Mouse (Mus musculus) cerebellum, adult 8-10 months (tissue): Measurements from ENCODE around the gene Bcas1.

Experiments
- DNase-seq: peaks from one replicate; pipeline ENCODE4 v3.0.0; 2022

Gene Bcas1

DNA sequence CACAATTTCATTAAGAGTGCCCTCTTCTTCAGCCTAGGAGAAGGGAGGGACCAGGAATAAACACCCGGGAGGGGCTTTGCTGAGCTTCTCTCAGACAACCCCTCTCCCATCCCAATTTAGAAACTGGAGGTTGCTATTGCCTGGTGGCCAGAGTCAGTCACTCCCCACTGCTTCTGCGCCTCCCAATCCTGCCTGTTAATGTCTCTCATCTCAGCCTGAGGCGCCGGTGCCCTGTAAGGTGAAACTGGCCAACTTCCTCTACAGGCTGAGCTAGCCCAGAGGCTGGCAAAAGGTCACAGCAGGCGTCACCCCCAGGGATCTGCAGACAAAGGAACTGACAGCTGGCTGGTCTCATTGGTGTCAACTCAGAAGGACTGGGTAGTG, 82.2 kb downstream of the Bcas1 start:
- no peak for DNase-seq

DNA sequence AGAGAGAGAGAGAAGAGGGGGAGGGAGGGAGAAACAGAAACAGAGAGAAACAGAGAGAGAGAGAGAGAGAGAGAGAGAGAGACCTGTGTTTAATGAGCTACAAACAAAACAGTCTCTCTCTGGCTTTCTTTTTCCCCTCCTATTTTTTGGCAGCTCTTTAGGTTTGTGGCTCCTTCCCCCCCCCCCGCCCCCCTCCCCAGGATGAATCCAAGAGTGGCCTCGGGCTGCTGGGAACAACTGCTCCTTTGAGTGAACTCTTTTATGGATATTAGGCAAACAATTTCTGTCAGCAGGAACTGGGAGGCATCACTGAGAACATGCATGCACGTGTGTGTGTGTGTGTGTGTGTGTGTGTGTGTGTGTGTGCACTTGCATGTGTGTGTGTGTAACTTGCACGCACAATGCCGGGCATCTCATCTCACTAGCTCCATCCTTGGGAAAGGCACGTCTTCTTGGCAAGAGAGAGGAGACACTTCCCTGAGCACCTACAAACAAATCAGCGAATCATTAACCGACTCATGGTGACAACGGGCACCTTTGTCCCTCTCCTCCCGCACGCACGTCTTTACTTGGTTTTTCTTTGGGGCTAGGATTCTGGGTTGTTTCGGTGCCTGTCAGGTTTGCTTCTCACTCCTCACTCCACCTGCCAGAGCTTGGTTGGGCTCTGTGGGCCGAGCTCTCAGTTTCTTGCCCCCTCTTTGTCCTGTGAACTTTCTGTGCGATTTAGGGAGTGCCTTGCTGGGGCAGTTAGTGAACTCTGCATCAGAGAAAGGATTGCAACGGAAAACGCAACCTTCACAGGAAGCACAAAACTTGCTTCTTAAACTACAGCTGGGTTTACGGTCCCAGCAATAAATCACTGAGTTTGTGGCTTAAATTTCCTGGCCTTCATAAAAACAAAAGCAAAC, 82.9 kb downstream of the Bcas1 start:
- no peak for DNase-seq

- DNase-seq, result no peak
These were observed 83.8 kb downstream of the Bcas1 start for GRCm38 (mm10) chr2:170343819-170344317.

- no peak for DNase-seq
These were observed 84.4 kb downstream of the Bcas1 start for GRCm38 (mm10) chr2:170343133-170343818.

GRCm38 (mm10) chr2:170342312-170342830, 85.3 kb downstream of the Bcas1 start:
- no peak for DNase-seq

- DNase-seq, result no peak
These were observed 86.5 kb downstream of the Bcas1 start for GRCm38 (mm10) chr2:170341179-170341578.

DNA sequence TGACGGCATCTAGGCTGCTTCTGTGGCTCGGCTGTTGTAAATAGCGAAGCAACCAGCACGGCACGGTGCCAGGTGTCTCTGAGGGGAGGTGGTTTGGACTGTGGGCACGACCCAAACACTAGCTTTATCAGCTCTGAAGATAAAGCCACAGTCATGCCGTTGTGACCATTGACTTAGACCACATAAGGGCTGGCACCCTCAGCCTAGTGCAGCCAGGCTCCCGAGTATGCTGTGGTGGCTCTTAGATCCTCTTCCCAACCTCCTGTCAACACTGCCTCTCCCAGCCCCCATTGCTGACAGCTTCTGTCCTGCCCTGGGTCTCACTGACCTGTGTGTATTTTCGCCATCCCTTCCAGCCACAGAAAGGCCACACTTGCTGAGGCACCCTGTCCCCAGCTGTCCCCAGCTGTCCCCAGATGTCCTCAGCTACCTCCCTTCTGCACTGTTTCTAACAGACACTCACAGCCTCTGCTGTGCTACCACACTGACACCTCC, 91.3 kb downstream of the Bcas1 start:
- no peak for DNase-seq

GRCm38 (mm10) chr2:170335168-170335567, 92.5 kb downstream of the Bcas1 start:
- no peak for DNase-seq

DNA sequence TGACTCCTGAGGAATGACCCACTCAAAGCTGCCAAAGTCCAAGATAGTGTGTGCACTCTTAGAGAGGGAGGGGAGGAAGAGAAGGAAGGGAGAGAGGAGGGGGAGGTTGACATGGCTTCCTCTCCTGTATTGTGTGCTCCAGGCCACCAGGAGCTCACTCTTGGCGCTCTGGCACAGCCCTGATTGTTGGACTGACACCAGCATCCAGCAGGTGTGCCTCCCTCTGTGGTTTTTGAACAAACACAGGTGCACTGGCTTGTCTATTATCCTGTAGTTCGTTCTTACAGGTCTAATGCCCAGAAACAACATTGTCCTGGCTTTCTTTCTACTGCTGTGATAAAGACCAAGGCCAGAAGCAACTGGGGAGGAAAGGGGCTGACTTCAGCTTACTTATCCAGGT, 95.8 kb downstream of the Bcas1 start:
- no peak for DNase-seq

DNA sequence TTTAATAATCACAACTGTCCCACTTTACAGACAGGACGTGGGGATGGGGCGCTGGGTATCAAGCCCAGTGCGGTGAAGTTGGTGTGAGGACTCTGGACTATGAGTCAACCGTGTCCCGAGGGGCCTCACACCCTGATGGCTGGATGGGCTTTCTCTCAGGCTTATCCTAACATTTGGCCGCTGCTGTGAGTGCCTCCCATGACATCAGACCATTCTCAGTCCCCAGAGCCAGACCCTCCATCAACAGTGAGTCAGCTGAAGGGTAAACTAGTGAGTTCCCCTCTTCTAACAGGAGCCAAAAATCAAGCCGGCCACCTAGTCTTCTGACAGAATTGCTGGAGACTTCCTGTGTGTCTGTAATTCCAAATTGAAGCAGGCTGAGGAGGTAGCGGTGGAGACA, 97.2 kb downstream of the Bcas1 start:
- DNase-seq, result no peak

DNA sequence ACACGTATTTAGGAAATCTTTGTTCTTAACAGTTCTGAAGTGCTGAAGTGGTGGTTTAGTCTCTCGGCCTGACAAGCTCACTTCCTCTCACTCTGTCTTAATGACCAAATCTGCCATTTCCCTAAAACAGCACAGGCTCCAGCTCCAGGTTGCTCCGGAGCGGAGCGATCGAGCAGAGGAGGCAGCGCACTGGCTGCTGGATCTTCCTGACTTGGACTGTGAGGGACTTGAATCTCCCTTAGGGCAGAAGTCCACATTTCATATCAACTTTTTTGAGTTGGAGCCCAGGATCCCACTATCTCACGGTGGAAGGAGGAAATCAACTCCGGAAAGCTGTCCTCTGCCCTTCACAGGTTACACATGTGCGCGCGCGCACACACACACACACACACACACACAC, 97.7 kb downstream of the Bcas1 start:
- no peak for DNase-seq

DNA sequence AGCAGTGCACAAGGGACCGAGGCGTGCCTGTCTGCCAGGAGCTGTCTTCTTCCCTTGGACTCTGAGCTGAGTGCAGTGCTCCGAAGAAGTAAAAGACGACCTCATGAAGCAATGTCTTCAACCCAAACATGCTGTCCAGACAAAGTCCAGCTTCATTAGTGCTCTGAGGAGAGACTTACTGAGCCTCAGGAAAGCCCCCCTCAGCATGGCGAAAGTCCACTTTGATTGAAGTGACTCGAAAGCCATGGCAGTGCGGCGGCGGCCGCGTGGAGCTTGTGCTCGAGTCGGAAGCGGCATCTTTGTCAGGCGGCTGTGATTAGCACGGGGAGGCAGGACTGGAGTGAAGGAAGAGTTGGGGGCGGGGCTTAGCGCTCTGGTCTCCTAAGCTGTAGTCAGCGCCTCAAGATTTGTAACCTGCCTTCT, 103.7 kb downstream of the Bcas1 start:
- no peak for DNase-seq

GRCm38 (mm10) chr2:170322013-170322414, 105.6 kb downstream of the Bcas1 start:
- DNase-seq, result no peak

DNA sequence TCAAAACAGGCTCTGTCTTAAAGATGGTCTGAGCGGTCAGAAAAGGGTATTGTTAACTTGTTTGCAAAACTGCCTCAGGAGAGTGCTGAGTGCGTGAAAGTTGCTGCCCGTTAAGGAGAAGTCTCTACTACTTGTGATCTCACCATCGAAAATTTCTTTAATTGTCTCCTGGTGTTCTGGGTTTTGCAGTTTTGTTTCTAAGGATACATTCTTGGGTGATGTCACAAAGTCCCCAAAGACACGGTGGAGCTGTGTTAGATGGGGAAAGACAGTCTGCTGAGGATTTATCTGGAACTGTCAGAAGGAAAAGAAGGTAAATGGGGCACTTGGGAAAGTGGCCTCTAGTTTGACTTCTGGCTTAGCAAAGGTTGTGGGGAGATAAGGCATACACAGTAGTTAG, 106.1 kb downstream of the Bcas1 start:
- no peak for DNase-seq

DNA sequence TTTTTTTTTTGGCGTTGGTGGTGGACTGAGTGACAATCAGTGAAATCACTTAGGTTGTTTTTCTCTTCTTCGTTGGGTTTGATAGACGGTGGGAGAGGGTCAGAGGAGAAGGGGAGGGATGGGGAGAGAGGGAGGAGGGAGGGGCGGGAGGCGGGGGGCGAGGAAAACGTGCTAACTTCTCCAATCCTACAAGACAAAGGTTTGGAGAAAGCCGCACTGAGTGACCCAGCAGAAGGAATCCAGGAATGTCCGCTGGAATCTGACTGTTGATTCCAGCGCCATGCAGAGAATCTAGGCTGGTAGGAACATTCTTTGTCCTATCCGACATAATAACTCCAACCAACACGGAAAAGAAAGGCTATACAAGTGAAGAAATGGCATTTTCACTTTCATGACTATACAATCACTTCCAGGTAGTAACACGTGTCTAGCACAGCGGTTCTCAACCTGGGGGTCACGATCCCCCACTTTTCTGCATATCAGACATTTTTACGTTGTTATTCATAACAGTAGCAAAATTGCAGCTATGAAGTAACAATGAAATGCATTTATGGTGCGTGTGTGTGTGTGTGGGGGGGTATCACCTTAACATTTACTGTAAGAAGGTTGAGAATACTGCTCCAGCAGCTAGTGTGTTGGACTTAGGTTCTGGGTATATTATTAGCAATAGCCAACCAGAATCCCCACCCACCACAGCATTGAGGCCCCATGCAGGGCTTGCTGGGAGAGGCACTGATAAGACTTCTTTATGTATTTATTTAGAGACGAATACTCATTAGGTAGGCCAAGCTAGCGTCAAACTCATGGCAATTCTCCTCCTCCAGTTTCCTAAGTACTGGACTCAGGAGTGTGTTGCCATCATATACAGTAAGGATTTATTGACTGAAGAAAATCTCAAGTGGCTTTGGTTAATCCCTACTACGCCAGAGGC, 107.8 kb downstream of the Bcas1 start:
- DNase-seq, result no peak

GRCm38 (mm10) chr2:170318713-170319532, 108.7 kb downstream of the Bcas1 start:
- DNase-seq, result peak; percentile 15

DNA sequence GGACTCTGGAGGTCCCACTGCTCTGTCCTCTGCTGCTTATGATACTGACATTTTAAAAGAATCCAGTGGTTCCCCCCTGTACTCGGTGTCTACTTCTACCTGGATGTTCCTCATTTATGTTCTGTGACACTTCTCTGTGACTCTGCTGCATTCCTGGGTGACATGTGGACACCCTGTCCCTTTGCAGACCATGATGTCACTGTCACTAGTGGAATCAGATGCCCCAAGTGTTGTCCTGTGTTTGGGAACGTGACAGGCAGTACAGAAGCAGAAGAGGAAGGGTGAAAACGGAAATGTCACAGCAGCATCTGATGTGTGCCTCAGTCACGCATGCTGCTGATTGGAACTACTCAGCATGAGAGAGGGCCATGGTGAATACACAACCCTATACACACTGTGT, 110.9 kb downstream of the Bcas1 start:
- DNase-seq, result no peak

- no peak for DNase-seq
These were observed 111.3 kb downstream of the Bcas1 start for GRCm38 (mm10) chr2:170316344-170316743.

- no peak for DNase-seq
These were observed 116.7 kb downstream of the Bcas1 start for GRCm38 (mm10) chr2:170310988-170311359.

DNA sequence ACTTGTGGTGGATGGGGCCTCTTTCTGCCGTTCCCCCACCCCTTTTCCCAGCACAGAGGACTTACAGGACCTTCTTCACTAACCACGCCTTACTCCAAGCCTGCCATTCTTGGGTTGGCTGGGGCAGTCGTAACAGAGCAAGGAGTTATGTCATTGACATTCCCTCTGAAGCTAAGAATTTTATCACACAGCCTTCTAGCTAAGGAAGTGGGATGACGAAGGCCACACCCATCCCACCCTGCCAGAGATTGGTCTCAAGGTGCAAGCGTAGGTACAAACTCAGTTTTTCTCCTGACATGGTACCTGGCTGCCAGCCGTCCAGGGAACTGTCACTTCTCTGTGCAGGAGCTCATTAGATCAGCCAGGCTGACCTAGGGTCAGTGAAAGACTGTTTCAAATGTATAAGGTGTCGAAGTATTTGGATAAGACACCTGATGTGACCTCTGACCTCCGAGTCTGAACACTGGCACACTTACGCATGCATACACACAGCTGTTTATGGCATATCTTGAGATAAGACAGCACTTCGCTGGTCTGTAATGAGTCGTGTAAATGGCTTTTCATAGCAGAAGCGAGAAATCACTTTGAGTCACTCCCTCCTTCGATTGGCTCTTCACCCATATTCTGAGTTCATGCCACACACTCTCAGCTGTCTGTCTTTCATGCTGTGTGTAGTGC, 117.2 kb downstream of the Bcas1 start:
- no peak for DNase-seq

DNA sequence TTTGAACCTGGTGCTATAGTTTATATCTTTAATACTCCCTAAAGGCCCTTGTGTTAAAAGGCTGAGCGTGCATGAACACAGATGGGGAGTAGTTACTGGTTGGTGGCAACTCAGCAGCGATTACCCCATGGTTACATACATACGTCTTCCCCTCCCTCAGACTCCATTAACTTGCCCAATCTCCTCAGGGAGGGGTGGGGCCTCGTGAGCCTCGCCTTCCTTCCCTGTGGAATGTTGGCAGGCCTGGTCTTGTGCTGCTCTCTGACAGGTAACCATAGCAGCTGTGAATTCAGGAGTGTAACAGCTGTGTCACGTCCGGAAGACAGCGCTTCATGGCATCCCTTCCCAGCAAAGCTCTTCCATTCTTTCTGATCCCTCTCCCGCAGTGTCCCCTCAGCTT, 118.7 kb downstream of the Bcas1 start:
- DNase-seq, result no peak
